Mouse (Mus musculus): ENCODE measurements around the gene Atp6ap1. TPM values are rescaled to one million over a fixed set of nuclear protein-coding genes. Genes with fewer than 3 reads are reported as not detected.

The Atp6ap1 gene
- total RNA-seq (2021): 100 to 1,000 TPM; 122 TPM
- long read RNA-seq, experiment 1, transcript Atp6ap1-201 (10 exons, 2,189 nt): major isoform, 94 of 106 reads
- long read RNA-seq, experiment 1, partial matches to known transcripts: 5 of 106 reads
- long read RNA-seq, experiment 1, other reads (novel, unspliced or antisense): 7 of 106 reads
- long read RNA-seq, experiment 2, transcript Atp6ap1-201 (10 exons, 2,189 nt): major isoform, 58 of 69 reads
- long read RNA-seq, experiment 2, partial matches to known transcripts: 5 of 69 reads
- long read RNA-seq, experiment 2, other reads (novel, unspliced or antisense): 6 of 69 reads

GRCm38 (mm10) chrX:74296538-74297448 is at the start of gene Atp6ap1:
Atp6ap1 (plus strand) TSS chrX:74297097.
- DNase-seq: peak; percentile 91 to 93
- intact Hi-C loops (cut with DNase I): no loop called here

- intact Hi-C loops (cut with DNase I): loop anchor here (1.0 to 5.0 kb wide), 4 partner anchors 104 to 165 kb away; partner anchors contain the start of genes Fam3a, Ikbkg and Lage3
- DNase-seq: peak; percentile 70 to 76
These were observed 48.2 kb upstream of the Atp6ap1 start for GRCm38 (mm10) chrX:74248651-74249050.

- intact Hi-C loops (cut with DNase I): loop anchor here (5.0 kb wide), 3 partner anchors 103 to 143 kb away; partner anchors contain the start of genes Fam3a, Ikbkg and Lage3
- peak; percentile 68 to 72 for DNase-seq
These were observed 47.3 kb upstream of the Atp6ap1 start, which contains the start of gene Flna for GRCm38 (mm10) chrX:74249615-74250014. Flna (minus strand) TSS chrX:74249820.

GRCm38 (mm10) chrX:74254153-74254887 is 42.6 kb upstream of the Atp6ap1 start, which contains the start of gene Emd:
Emd (plus strand) TSS chrX:74254687.
- intact Hi-C loops (cut with DNase I): no loop called here
- DNase-seq: peak; percentile 85 to 87

GRCm38 (mm10) chrX:74254888-74255565 is 41.9 kb upstream of the Atp6ap1 start:
- no peak for DNase-seq

GRCm38 (mm10) chrX:74257746-74258145 is 39.2 kb upstream of the Atp6ap1 start:
- no peak for DNase-seq
- intact Hi-C loops (cut with DNase I): no loop called here

More at GRCm38 (mm10) chrX:74254888-74255565, 41.9 kb upstream of the Atp6ap1 start:
- intact Hi-C loops (cut with DNase I): no loop called here

GRCm38 (mm10) chrX:74269736-74270061 is 27.2 kb upstream of the Atp6ap1 start:
- DNase-seq: no peak
- intact Hi-C loops (cut with DNase I): no loop called here

GRCm38 (mm10) chrX:74270062-74270901 is 26.6 kb upstream of the Atp6ap1 start, which contains the start of gene Rpl10:
Rpl10 (plus strand) TSS chrX:74270812.
- DNase-seq: peak; percentile 85 to 88
- intact Hi-C loops (cut with DNase I): no loop called here

- intact Hi-C loops (cut with DNase I): no loop called here
- peak in 1 of 2 experiments; percentile 10 for DNase-seq
These were observed 25.9 kb upstream of the Atp6ap1 start for GRCm38 (mm10) chrX:74270902-74271551.

- intact Hi-C loops (cut with DNase I): no loop called here
- no peak for DNase-seq
These were observed 23.2 kb upstream of the Atp6ap1 start for GRCm38 (mm10) chrX:74273422-74274322.

- no peak for DNase-seq
These were observed 19.0 kb upstream of the Atp6ap1 start for GRCm38 (mm10) chrX:74277916-74278315.

GRCm38 (mm10) chrX:74281041-74281731 is 15.7 kb upstream of the Atp6ap1 start:
- no peak for DNase-seq
- intact Hi-C loops (cut with DNase I): no loop called here

More at GRCm38 (mm10) chrX:74277916-74278315, 19.0 kb upstream of the Atp6ap1 start:
- intact Hi-C loops (cut with DNase I): no loop called here

GRCm38 (mm10) chrX:74281732-74282394 is 15.0 kb upstream of the Atp6ap1 start, which contains the start of the genes Taz and Dnase1l1:
Taz (plus strand) TSS chrX:74281912.
Dnase1l1 (minus strand) TSS chrX:74282337.
- DNase-seq: peak; percentile 75
- intact Hi-C loops (cut with DNase I): no loop called here

GRCm38 (mm10) chrX:74282395-74283091 is 14.4 kb upstream of the Atp6ap1 start:
- intact Hi-C loops (cut with DNase I): no loop called here
- peak; percentile 80 to 86 for DNase-seq

GRCm38 (mm10) chrX:74283092-74283437 is 13.8 kb upstream of the Atp6ap1 start:
- intact Hi-C loops (cut with DNase I): no loop called here
- DNase-seq: no peak
